Mouse (Mus musculus) testis, adult 2 months (tissue): ENCODE data around the gene Anp32b.

Experiments
- CTCF ChIP-seq: fragments of 200-500 bp; IDR thresholded peaks from 2 replicates; pipeline ENCODE4 v1.5.1; 2012; ENCODE audit warnings: low read depth, mild to moderate bottlenecking, inconsistent platforms, low read length, moderate library complexity; ENCODE audit not compliant: control insufficient read depth, insufficient read depth, insufficient replicate concordance
- POLR2A ChIP-seq: fragments of 200-500 bp; IDR thresholded peaks from 2 replicates; pipeline ENCODE4 v1.6.1; 2012; ENCODE audit warnings: low read depth, mild to moderate bottlenecking, inconsistent platforms, low read length, moderate library complexity; ENCODE audit not compliant: control insufficient read depth

GRCm38 (mm10) chr4:46452481-46452850 is 1.8 kb downstream of the Anp32b start:
- TF ChIP-seq POLR2A = no peak
- TF ChIP-seq CTCF = no peak
